Mouse (Mus musculus) inflammation-experienced regulatory T-cells, adult 6 months (primary cell): ENCODE results near the gene Prss50. TPM values are rescaled to one million over a fixed set of nuclear protein-coding genes. Genes with fewer than 3 reads are reported as not detected.

ENCODE experiments used
- ATAC-seq: one replicate; pipeline ENCODE4 v1.8.0; 2017
- polyA plus RNA-seq, 3 experiments: library from polyadenylated mRNA; unstranded; fragments of 100-300 nt; shearing (Covaris generic); gene quantifications; one replicate each; pipeline ENCODE4 v1.2.1; 2017

Prss50 gene
- polyA plus RNA-seq, 3 experiments from 2014 or later = not detected

GRCm38 (mm10) chr9:110907838-110908630 lies 50.3 kb downstream of the Prss50 start:
- ATAC-seq = peak; percentile 2

DNA sequence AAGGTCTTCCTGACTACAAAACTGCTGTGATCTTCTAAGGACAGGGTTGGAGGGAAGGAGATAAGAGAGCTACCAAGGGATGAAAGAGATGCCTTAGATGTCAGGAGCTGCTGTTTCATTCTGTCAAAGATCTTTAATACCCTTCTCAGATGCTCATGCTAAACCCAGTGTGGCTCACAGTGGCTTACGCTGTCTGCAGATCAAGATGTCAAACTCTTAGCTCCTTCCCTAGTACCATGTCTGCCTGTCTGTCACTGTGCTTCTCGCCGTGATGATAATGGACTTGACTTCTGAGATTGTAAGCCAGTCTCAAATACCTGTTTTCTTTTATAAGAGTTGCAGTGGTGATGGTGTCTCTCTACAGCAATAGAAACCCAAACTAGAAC lies 50.9 kb downstream of the Prss50 start:
- ATAC-seq = no peak

GRCm38 (mm10) chr9:110909371-110909967 lies 51.7 kb downstream of the Prss50 start:
- peak; percentile 42 for ATAC-seq

Other genes with a start within 250 kb of the Prss50 start
- gene Nradd, start 233.5 kb upstream of the Prss50 start, polyA plus RNA-seq = 1 to 10 TPM; 2.4 to 6.2 (median 3.8) TPM
- 10 to 100 TPM; 20.0 to 42.0 (median 21.1) TPM for gene Nbeal2, start 203.8 kb upstream of the Prss50 start, polyA plus RNA-seq
- 100 to 1,000 TPM; 222 to 259 (median 234) TPM for gene Ccdc12, start 201.5 kb upstream of the Prss50 start, polyA plus RNA-seq
- not detected for gene Myl3, start 116.1 kb upstream of the Prss50 start, polyA plus RNA-seq
- gene Pth1r, start 110.8 kb upstream of the Prss50 start, polyA plus RNA-seq = not detected
- not detected for gene Prss42, start 59.8 kb upstream of the Prss50 start, polyA plus RNA-seq
- gene Prss44, start 44.0 kb upstream of the Prss50 start, polyA plus RNA-seq = not detected
- gene Prss43, start 31.3 kb upstream of the Prss50 start, polyA plus RNA-seq = not detected
- not detected for gene Prss45, start 23.4 kb upstream of the Prss50 start, polyA plus RNA-seq
- not detected for gene Prss46, start 13.5 kb upstream of the Prss50 start, polyA plus RNA-seq
- gene Als2cl, start 21.9 kb downstream of the Prss50 start, polyA plus RNA-seq = 10 to 100 TPM in 2 of 3 experiments, 1 to 10 TPM in 1; 2.5 to 16.8 (median 15.8) TPM
- 1 to 10 TPM in 2 of 3 experiments, under 1 TPM in 1; 0.73 to 4.1 (median 2.9) TPM for gene Tmie, start 22.1 kb downstream of the Prss50 start, polyA plus RNA-seq
- gene Fam240a, start 58.9 kb downstream of the Prss50 start, polyA plus RNA-seq = not detected
- gene Tdgf1, start 88.2 kb downstream of the Prss50 start, polyA plus RNA-seq = 1 to 10 TPM in 2 of 3 experiments, under 1 TPM in 1; 0.73 to 2.6 (median 2.5) TPM
- gene Lrrc2, start 93.6 kb downstream of the Prss50 start, polyA plus RNA-seq = under 1 TPM in 2 of 3 experiments, not detected in 1; 0.20 to 0.42 TPM
- not detected for gene Rtp3, start 132.6 kb downstream of the Prss50 start, polyA plus RNA-seq
- 1 to 10 TPM in 1 of 3 experiments, not detected in 2; 2.5 TPM for gene Ltf, start 161.3 kb downstream of the Prss50 start, polyA plus RNA-seq
- 10 to 100 TPM; 15.0 to 18.1 (median 17.3) TPM for gene Ccrl2, start 199.6 kb downstream of the Prss50 start, polyA plus RNA-seq